Mouse (Mus musculus): ENCODE results near the gene Lnx2.

Gene Lnx2

DNA sequence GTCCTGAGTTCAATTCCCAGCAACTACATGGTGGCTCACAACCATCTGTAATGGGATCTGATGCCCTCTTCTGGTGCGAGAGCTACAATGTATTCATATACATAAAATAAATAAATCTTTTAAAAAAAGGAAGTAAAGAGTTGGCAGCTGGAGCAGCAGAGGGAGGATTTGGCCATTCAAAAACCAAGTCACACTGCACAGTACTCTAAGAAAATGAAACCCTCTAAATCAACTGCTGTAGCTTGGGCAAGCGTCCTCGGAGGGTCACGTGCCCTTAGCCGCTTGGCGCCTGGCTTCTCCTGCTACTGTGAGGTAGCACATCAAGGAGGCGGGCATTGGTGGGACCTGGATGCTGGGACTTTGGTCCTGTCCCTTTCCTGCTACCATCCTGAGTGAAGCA lies 61.2 kb downstream of the Lnx2 start:
- no peak for DNase-seq

DNA sequence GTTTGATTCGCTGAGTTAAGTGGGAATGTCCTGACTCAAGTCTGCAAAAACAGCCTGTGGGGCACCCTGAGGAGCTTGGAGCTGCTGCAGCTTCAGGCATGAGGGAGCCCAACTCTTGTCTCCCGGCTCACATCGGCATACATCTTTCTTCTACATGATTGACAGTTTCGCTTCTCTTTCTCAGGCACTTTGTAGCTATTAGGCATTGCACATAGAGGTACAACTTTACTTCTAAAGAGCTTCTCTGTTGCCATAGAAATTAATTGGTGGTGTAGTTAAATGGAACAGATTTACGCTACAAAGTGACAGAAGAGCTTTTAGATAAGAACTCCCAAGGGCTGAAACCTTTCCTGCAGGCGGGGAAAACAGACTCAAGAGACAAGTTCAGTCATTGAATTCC lies 62.5 kb downstream of the Lnx2 start:
- DNase-seq, result no peak

DNA sequence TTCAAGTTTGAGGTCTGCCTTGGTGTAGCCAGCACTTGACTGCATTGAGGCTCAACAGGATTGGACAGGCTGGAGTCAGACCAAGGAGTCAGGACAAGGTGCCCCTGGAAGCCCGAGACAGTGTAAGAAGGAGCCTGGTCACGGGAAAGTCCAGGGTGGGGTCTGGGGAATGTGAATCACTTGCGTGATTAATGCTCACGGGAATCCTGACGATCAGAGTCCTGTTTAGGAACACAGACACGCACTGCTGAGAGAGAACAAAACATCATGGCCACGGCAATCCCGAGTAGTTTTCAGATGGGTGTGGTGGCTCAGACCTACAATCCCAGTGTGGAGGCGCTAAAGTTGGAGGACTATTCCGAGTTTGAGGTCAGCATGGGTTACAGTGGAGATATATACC lies 65.1 kb downstream of the Lnx2 start:
- DNase-seq, result no peak

DNA sequence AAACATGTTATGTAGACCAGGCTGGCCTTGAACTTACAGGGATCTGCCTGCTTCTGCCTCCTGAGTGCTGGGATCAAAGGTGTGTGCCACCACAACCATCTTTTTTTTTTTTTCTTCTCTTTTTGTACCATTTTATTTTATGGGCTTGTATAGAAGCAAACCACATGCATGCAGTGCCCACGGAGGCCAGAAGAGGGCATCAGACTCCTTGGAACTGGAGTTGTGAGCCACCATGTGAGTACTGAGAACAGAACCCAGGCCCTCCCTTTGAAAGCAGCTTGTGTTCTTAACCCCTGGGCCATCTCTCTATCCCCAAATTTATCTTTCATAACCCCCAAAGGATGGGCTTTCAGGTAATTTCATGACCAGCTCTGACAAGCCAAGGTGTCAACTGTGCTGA lies 73.1 kb downstream of the Lnx2 start:
- no peak for DNase-seq

DNA sequence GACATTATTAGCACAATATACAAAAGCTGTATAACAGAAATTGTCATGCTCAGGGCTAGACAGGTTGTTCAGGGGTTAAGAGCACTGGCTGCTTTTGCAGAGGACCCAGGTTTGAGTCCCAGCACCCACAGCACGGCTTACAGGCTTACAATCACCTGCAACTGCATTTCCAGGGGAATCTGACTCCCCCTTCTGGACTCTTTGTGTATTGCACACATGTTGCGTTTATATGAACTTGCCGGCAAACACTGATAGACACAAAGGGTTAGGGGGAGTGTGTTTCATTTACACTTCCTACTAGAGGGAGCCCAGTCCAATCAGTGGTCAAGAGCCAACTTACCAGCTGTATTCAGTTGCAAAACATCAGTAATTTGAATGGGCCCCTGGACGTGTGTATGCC lies 75.1 kb downstream of the Lnx2 start:
- no peak for DNase-seq

DNA sequence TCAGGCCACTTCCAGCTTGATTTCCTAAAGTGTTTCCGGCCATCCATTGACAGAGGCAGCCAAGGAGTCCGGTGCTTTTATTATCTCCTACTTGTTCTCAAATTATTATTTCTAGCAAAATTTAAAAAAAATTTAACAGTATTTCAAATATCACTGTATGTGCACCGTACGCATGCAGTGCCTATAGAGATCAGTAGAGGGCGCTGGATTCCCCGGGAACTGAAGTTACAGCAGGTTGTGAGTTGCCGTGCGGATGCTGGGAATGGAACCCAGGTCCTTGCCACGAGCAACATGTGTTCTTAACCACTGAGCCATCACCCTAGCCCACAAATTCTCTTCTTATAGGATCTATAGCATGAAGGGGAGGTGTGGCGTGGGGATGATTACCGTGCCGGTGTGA lies 77.6 kb downstream of the Lnx2 start:
- no peak for DNase-seq

DNA sequence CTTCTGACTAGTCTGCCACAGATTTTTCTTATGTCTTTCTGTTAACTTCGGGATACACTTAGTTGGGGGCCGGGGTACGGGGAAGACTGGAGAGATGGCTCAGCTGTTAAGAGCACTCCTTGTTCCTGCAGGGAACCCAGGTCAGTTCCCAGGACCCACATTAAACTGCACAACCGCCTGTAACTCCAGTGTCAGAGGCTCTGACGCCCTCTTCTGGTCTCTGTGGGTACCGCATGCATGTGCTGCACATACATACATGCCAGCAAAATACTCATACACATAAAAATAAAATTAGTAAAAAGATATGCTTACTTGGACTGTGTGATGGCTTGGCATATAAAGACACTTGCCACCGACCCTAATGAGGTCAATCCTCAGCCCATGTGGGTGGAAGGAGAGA lies 79.6 kb downstream of the Lnx2 start:
- DNase-seq, result no peak

DNA sequence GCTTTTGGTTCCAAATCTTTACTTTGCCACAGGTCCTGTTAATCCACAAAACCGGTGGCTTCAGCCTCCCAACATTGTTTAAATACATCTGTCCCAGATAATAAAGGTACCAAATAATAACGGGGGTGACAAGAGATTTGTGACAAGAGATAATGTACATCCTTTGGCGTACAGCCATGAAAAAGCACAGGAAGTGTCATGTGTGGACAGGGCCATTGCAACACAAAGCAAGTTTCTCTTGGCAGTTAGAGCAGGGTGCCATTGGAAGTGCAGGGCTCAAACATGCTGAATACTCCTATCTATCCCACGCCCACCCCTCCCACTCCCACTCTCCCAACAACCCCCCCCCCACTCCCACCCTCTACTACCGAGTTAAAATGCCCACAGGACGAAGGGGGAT lies 81.4 kb downstream of the Lnx2 start:
- DNase-seq, result no peak

DNA sequence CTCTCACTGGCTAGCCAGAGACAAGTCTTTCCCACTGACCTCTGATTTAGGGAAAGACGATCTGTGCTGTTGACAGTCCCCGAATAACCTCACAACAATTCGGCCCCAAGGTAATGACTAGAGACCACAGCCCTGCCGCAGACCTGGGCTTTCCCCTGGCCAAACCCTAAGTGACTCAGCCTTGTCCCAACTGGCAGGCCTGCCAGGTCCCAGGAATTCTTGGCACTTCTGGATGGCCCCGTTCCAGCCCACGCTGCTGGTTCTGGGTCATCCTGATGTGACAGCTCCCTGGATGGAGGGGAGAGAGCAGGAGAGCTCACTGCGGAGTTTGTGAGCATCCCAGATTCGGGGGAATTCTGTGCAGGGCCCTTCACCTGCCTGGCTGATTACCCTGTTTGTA lies 82.9 kb downstream of the Lnx2 start:
- DNase-seq, result peak; percentile 47

DNA sequence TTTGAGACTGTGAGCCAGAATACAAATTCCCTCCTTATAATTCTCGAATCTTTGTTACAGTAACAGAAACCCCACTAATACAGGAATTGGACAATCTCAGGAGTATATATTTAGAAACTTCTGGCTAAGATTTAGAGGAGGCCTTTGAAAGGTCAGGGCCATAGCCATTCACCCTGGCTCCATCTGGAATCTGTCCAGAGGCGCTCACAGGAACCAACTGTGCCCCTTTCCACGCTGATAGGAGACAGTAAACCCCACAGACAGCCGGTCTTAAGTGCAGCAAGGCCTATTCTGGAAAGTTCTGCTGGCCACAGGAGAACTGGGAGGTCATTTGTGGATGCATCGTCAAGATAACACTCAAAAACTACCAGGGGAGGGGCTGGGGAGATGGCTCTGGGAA lies 87.3 kb downstream of the Lnx2 start:
- DNase-seq, result no peak

DNA sequence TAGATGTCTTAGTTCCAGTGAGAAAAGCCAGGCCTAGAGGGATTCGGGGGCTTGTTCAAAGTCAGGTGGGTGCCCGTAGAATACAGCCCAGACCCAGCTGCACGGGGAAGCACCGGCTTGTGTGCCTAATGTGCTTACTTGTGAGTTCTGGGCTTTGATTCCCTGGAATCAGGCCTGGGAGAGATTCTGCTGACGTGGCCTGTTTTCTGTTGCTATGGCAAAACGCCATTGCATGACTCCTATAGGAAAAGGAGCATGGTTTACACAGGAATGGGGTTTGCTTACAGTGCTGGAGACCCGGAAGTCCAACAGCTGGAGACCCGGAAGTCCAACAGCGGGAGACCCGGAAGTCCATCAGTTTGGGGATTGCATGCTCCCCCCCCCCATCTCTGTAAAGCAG lies 88.8 kb downstream of the Lnx2 start:
- no peak for DNase-seq

DNA sequence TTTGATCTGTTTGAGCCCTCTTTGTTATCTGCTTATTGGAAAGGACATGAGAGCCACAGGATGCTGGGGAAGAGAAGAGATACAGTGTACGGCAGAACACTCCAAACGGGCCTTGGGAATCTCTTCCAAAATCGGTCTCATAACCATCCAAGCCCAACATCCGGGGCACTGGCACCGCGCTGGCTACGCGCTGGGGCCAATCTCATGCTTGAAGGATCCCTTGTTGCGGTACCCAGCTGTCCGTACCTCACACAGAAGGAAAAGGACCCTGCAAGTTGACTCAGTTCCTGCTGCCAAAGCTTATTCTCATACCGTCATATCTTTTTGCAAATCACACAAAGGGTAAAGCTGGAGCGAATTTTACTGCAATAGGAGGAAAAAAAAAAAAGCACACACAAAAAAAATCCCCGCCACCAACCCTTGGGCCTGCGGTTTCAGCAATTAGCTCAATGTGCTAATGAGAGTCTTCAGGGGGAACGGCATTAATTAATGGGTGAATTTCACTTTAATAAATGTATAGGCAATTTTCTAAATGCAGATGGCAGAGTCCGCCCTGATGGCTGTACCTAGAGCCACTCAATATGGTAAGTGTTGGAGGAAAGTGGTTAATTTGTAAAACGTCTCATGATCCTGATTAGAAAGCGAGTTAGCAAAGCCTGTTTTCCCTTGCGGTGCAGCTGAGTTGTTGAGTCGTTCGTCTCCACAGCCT lies 90.5 kb downstream of the Lnx2 start:
- no peak for DNase-seq

DNA sequence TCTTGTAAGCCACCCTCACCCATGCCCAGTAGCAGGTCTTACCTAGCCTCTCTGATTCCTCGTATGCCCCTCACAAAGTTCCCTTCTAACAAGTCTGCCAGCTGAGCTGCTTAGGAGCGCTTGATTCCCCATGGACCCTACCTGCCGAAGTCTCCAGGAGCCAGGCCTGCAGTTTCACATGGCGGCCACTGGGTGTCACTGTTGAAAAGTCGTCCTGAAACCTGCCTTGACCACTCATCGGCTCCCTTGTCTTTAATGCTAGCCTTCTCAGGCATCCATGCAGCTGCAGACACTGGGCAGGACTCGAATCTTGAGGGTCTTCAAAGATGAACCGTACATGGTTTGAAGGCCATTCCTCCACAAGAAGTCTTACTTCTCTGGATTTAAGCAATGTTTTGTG lies 93.2 kb downstream of the Lnx2 start:
- peak; percentile 69 for DNase-seq

DNA sequence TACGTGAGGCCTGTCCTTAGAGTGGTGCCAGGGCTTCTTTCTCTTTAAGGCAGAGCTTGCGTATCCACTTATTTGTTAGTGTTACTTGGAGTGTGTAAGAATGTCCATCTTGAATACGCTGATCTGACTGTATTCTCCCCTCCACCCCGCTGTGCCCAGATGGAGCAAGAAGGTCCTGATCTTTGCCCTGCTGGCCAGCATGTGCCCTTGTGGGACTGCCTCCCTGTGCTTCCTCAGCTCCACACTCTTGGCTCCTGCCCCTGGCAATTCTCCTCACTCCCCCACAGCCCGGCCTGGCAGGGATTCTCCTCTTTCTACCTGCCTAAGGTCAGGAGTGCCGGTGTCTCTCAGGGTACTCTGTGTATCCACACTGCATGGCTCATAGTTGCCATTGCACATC lies 95.0 kb downstream of the Lnx2 start:
- DNase-seq, result no peak

DNA sequence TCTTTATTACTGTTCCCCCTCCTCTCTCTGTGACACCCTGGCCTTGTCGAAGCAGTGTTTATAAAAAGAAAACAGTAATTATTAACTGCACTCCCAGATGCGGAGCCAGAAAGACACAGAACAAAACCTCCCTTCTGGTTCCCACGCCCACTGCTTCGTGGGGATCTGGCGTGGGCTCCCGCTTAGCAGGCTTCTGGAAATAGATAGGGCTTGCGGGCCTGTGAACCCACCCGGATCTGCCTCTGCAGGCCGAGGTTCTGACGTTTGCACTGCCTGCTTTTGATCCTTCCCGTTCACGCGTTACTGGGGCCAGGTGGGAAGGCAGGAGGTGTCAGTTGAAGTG lies 101.6 kb downstream of the Lnx2 start:
- DNase-seq, result peak; percentile 32

DNA sequence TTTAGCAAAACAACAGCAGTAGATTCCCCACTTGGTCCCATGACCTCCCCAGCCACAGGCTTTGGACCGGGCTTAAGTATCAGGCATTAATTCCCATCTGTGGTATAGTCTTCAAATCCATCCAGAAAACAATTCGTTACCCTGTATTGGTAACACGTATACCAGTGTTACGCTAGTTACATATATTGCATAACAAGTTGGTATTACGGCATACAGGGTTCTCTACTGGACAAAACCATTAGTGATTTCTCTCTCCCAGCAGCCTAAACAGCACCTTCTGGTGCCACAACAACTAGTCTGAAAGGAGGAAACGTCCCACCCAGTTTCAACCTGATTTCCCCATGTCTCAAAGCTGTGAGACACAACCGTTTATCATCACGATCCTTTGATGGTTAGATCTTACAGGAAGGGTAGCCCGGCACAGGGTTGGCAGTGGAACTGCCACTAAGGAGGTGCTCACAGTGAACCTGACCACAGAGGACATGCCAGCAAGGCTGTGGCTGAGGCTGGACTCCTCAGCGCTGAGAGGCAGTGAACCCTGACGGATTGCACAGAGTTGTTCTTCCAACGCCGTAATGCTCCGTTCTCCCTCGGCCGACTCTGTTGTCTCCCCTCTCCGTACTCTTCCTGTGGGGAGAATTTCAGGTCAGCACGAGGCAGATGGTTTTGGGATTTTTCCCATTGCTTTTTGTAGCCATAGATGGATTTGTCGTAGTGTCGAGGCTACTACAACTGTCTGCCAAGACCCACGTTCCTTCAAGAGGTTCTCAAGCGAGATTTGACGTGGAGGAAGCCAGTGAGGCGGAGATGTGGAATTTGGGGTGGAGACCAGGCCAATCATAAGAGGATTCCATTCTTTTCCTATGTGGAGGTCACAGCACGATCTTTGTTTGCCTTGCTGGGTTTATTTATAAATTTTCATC lies 102.3 kb downstream of the Lnx2 start:
- peak; percentile 46 for DNase-seq

DNA sequence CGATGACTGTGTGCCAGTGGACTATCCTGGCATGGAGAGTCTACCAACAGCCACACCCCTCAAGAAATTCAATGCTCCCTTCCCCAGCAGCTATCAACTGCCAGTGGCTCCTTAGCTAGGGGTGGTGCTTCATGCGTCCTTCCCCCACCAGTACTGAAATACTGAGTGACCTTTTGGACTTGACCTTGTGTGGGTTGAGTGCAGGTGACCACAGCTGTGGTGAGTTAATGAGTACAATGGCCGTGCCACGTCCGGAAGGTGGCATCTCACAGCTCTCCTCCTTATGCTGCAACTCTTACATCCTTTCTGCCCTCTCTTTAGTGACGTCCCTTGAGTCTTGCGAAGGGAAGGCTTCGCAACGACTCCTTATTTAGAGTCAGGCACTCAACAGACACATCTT lies 103.0 kb downstream of the Lnx2 start:
- no peak for DNase-seq

DNA sequence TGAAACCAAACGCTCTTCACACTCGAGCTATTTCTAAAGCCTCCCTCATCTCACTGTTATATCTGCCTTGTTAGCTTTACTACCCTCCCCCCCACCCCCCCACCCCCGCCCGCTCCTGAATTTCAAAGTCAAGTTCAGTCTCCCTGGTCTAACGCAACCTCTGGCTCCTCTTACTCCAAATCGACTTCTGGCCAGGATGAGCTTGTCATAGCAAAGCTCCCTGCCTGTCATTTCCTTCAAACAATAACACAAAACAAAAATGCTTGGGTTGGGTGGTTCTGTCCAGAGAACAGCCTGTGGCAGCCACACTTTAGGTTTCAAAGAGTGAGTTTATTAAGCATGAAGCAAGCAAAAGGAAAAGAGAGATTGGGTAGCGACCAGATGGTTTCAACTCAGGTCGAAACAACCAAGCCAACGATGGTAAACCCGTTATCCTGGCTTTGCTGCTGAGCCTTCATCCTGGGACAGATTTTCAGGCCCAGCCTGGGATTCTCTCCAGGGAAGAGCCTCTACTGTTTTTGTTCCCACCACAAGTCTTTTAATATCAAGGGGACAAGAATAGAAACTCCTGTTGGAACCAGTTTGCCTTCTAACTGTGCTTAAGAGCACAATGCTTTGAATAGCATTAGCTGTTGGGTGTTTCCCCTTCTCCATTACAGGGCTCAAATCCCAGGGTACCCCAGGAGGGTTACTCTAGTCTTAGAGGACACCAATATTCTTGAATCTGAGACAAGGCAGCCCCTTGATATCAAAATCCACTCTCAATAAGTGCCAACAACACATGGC lies 104.4 kb downstream of the Lnx2 start:
- peak; percentile 59 for DNase-seq

DNA sequence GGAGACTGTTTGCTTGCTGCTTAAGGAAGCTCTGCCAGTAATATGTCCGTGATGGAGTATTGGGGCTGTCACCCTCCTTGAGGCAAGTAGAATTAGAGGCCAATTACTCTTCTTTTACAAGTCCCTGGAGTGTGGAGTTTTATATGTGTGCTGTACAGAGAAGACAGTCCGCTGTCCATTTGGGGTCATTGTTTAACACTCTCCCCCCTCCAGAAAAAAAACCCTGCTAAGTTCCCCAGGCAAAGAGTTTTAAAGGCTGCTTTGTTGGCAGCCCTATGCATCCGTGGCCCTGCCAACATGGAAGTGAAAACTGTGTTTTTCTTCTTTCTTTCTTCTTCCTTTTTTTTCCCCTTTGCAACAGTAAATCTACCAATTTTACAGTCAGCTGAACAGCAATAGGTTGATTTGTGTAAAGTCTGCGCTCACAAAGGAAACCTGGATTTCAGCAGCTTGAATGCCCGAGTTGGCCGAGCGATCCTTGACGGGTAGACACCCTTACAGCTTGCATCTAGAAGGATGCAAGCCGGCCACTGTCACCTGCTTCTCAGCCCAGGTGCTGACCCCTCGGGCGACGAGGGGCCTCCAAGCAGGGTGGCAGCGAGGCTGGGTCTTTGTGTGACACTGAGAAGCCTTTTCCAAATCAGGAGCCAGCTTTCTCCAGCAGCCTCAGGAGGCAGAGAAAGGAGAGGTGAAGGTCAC lies 107.5 kb downstream of the Lnx2 start:
- DNase-seq, result no peak

All from lung, postnatal 10 days (tissue).